Mouse (Mus musculus) thymus, adult 2 months (tissue): Measurements from ENCODE around the gene Selenbp2.

Experiments
- CTCF ChIP-seq: fragments of 200-500 bp; IDR thresholded peaks from 2 replicates; pipeline ENCODE4 v1.5.1; 2012; ENCODE audit warnings: mild to moderate bottlenecking, control low read depth, low read length, moderate library complexity, borderline replicate concordance; ENCODE audit not compliant: control insufficient read depth, poor library complexity, insufficient read depth; ENCODE audit errors: extremely low read depth
- POLR2A ChIP-seq: fragments of 200-500 bp; IDR thresholded peaks from 2 replicates; pipeline ENCODE4 v1.6.1; 2012; ENCODE audit warnings: mild to moderate bottlenecking, low read length, control low read depth, moderate library complexity; ENCODE audit not compliant: control insufficient read depth, poor library complexity, insufficient read depth; ENCODE audit errors: extremely low read depth

- TF ChIP-seq CTCF (no peak), POLR2A (no peak)
Observed at GRCm38 (mm10) chr3:94648755-94649590, 44.4 kb upstream of the Selenbp2 start.
